Mouse (Mus musculus) liver, embryonic 13.5 days (tissue): Measurements from ENCODE around the gene Szt2. TPM values are rescaled to one million over a fixed set of nuclear protein-coding genes. Genes with fewer than 3 reads are reported as not detected.

Experiments used
- ATAC-seq: fragments of 200-750 bp; cut with Nextera tagmentation; 2 replicates; pipeline ENCODE4 v1.8.0; 2017; ENCODE audit warnings: low read depth, mild to moderate bottlenecking, moderate number of reproducible peaks, moderate library complexity
- DNase-seq: peaks from one replicate; pipeline ENCODE4 v3.0.0; 2022
- H3K27ac ChIP-seq: fragments of 300-500 bp; sonication (generic); 2 replicates; pipeline ENCODE4 v1.5.1; 2015; ENCODE audit warnings: moderate library complexity, mild to moderate bottlenecking, inconsistent platforms
- H3K27me3 ChIP-seq: fragments of 300-500 bp; sonication (generic); 2 replicates; pipeline ENCODE4 v1.6.1; 2015; ENCODE audit warnings: mild to moderate bottlenecking, inconsistent platforms
- H3K36me3 ChIP-seq: fragments of 300-500 bp; sonication (generic); 2 replicates; pipeline ENCODE4 v1.6.1; 2015; ENCODE audit warnings: mild to moderate bottlenecking, inconsistent platforms
- H3K4me1 ChIP-seq: fragments of 300-500 bp; sonication (generic); replicated peaks from 2 replicates; pipeline ENCODE4 v1.6.1; 2015; ENCODE audit warnings: inconsistent platforms
- H3K4me2 ChIP-seq: fragments of 300-500 bp; sonication (generic); 2 replicates; pipeline ENCODE4 v1.6.1; 2015; ENCODE audit warnings: inconsistent platforms, mild to moderate bottlenecking, moderate library complexity
- H3K4me3 ChIP-seq: fragments of 300-500 bp; sonication (generic); replicated peaks from 2 replicates; pipeline ENCODE4 v1.5.1; 2015; ENCODE audit warnings: mild to moderate bottlenecking, inconsistent platforms
- H3K9ac ChIP-seq: fragments of 300-500 bp; sonication (generic); 2 replicates; pipeline ENCODE4 v1.6.1; 2015; ENCODE audit warnings: mild to moderate bottlenecking, inconsistent platforms
- H3K9me3 ChIP-seq: fragments of 300-500 bp; sonication (generic); replicated peaks from 2 replicates; pipeline ENCODE4 v1.6.1; 2016; ENCODE audit warnings: inconsistent platforms
- WGBS: fragments of 180-500 bp; shearing (Covaris S2); methylation state at CpG from one replicate; pipeline ENCODE4 v1.1.7; 2015; ENCODE audit not compliant: insufficient replicate concordance; 5-methylcytosine and 5-hydroxymethylcytosine counted together
- polyA plus RNA-seq: library from polyadenylated mRNA; unstranded; fragments of >200 nt; fragmentation: Nextera tagmentation; extraction: Ambion mirVana; gene quantifications from 2 replicates; pipeline ENCODE4 v1.2.1, GENCODE M21; 2015

Gene Szt2
- 2.0 TPM in 2 replicates for polyA plus RNA-seq

GRCm38 (mm10) chr4:118409142-118409900, at the start of gene Szt2, which contains the start of gene Med8:
Szt2 (minus strand) TSS chr4:118409273.
Med8 (plus strand) TSS chr4:118409337.
- DNase-seq (peak; percentile 89), ATAC-seq (peak; percentile 98)
- H3K36me3 ChIP-seq = peaks cover 49% of the 10 kb centered on the region
- H3K27me3 ChIP-seq = no peaks in the 10 kb centered on the region
- H3K9me3 ChIP-seq = no peaks in the 10 kb centered on the region
- H3K4me1 ChIP-seq = peaks cover 38% of the 10 kb centered on the region
- peak within 1 kb of the TSS; percentile 91 for H3K4me3 ChIP-seq
- H3K4me2 ChIP-seq = peak within 1 kb of the TSS; percentile 90
- H3K9ac ChIP-seq = peak within 1 kb of the TSS; percentile 93
- under 1% methylated on average over 53 of the region's 53 CpGs for WGBS
- peak within 1 kb of the TSS; percentile 83 for H3K27ac ChIP-seq

- Histone ChIP-seq H3K9ac (no peak within 1 kb of the TSS), H3K9me3 (no peaks in the 10 kb centered on the region), H3K36me3 (no peaks in the 10 kb centered on the region), H3K27ac (no peak within 1 kb of the TSS), H3K4me3 (0 out of 2 replicates have a peak within 1 kb of the TSS, but pooled peaks have one; percentile 4), H3K4me2 (no peak within 1 kb of the TSS), H3K4me1 (peaks cover 9% of the 10 kb centered on the region), H3K27me3 (no peaks in the 10 kb centered on the region)
- DNase-seq = no peak
- ATAC-seq = peak; percentile 60; the same call in 1 of the 2 replicates
- WGBS = 21% methylated on average over 9 of the region's 9 CpGs
Observed at GRCm38 (mm10) chr4:118457345-118457975, 48.4 kb upstream of the Szt2 start, which contains the start of gene Mpl. Mpl (minus strand) TSS chr4:118457513.

DNA sequence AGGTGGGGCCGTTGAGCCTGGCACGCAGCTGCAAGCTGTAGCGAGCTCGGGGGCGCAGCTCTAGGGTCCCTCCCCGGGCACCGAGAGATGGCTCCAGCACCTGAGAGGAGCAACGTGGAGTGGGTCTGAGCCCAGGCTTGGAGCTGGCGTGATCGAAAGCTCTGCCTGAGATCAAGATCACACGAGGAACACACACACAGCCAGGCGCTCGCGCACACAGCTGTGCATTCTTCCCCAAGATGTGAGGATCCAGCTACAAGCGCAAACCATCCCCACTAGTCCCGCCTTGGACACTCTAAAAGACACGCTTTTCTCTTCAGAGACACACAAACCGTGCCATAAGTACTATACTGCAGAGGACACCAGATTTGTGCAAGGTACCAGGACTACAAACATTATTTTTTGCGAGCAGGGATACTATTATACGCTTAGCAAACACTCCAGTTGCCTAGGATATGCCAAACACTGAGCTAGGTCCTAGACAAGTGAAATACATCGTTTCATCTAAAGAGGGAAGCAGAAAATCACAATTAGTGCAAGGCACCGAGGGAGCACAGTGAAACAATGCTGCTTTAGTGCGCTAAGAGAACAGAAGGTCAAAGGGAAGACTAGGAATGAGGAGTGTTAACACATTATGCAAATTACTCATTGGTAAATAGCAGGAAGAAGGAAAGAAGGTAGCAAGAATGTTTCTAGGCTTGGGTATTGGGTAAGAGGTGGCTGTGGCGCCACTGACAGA, 37.5 kb upstream of the Szt2 start:
- no peaks in the 10 kb centered on the region for H3K9me3 ChIP-seq

GRCm38 (mm10) chr4:118445781-118446414, 36.8 kb upstream of the Szt2 start:
- Histone ChIP-seq H3K27me3 (no peaks in the 10 kb centered on the region), H3K4me2 (peak overlapping the region; percentile 55), H3K27ac (no peak overlapping the region), H3K4me3 (peak overlapping the region; percentile 36), H3K9ac (0 out of 2 replicates have a peak overlapping the region, but pooled peaks have one; percentile 6), H3K36me3 (no peaks in the 10 kb centered on the region), H3K9me3 (no peaks in the 10 kb centered on the region), H3K4me1 (peaks cover 12% of the 10 kb centered on the region)
- DNase-seq = no peak
- peak; percentile 54; the same call in 1 of the 2 replicates for ATAC-seq
- WGBS = 43% methylated on average over 18 of the region's 18 CpGs

More for the DNA sequence above, 37.5 kb upstream of the Szt2 start:
- WGBS = 57% methylated on average over 24 of the region's 24 CpGs
- no peak overlapping the region for H3K27ac ChIP-seq
- ATAC-seq (0 out of 2 replicates have a peak, but pooled peaks have one; percentile 5), DNase-seq (no peak)
- peaks cover 12% of the 10 kb centered on the region for H3K4me1 ChIP-seq
- peak overlapping the region; percentile 55 for H3K4me2 ChIP-seq
- H3K36me3 ChIP-seq = no peaks in the 10 kb centered on the region
- 0 out of 2 replicates have a peak overlapping the region, but pooled peaks have one; percentile 6 for H3K9ac ChIP-seq
- H3K4me3 ChIP-seq = peak overlapping the region; percentile 36
- no peaks in the 10 kb centered on the region for H3K27me3 ChIP-seq

DNA sequence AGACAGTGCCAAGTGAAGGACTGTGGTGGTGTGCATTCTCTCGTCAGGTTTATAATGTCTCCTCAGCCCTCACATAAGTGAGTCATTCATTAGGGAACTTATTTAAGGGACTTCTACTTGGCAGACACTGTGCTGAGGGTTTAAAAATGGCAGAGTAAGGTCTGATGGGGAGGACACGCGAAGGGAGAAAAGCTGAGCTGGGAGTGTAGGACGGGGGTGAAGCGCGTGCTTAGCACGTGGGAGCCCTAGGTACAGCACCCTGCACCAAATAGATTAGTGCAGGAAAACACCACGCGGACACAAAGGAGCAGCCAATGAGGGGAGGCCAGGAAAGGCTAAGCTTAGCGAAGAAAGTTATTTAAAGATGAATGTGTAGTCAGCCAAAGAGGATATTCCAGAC, 36.0 kb upstream of the Szt2 start:
- Histone ChIP-seq H3K9ac (no peak overlapping the region), H3K4me2 (no peak overlapping the region), H3K9me3 (no peaks in the 10 kb centered on the region), H3K36me3 (no peaks in the 10 kb centered on the region), H3K4me3 (no peak overlapping the region), H3K4me1 (peaks cover 12% of the 10 kb centered on the region), H3K27ac (no peak overlapping the region), H3K27me3 (no peaks in the 10 kb centered on the region)
- 74% methylated on average over 10 of the region's 10 CpGs for WGBS
- no peak for ATAC-seq
- no peak for DNase-seq

GRCm38 (mm10) chr4:118437829-118438253, 28.8 kb upstream of the Szt2 start:
- Histone ChIP-seq H3K27ac (peak overlapping the region; percentile 95), H3K9ac (peak overlapping the region; percentile 96), H3K27me3 (no peaks in the 10 kb centered on the region), H3K4me2 (peak overlapping the region; percentile 87), H3K36me3 (peaks cover 35% of the 10 kb centered on the region), H3K4me3 (peak overlapping the region; percentile 93), H3K4me1 (peaks cover 43% of the 10 kb centered on the region), H3K9me3 (no peaks in the 10 kb centered on the region)
- peak; percentile 25; the same call in 1 of the 2 replicates for ATAC-seq
- 11% methylated on average over 12 of the region's 12 CpGs for WGBS
- peak; percentile 27 for DNase-seq

GRCm38 (mm10) chr4:118436820-118437603, 27.9 kb upstream of the Szt2 start, which contains the start of gene Cdc20:
Cdc20 (minus strand) TSS chr4:118437352.
- DNase-seq = peak; percentile 91
- WGBS = under 1% methylated on average over 67 of the region's 67 CpGs
- peaks cover 51% of the 10 kb centered on the region for H3K4me1 ChIP-seq
- H3K9ac ChIP-seq = peak within 1 kb of the TSS; percentile 96
- peak within 1 kb of the TSS; percentile 87 for H3K4me2 ChIP-seq
- peaks cover 43% of the 10 kb centered on the region for H3K36me3 ChIP-seq
- no peaks in the 10 kb centered on the region for H3K27me3 ChIP-seq
- no peaks in the 10 kb centered on the region for H3K9me3 ChIP-seq
- H3K27ac ChIP-seq = peak within 1 kb of the TSS; percentile 95
- peak; percentile 94 for ATAC-seq
- H3K4me3 ChIP-seq = peak within 1 kb of the TSS; percentile 93

- DNase-seq (no peak), ATAC-seq (no peak)
- H3K9ac ChIP-seq = peak overlapping the region; percentile 24; the same call in 1 of the 2 replicates
- H3K4me3 ChIP-seq = no peak overlapping the region
- peaks cover 68% of the 10 kb centered on the region for H3K36me3 ChIP-seq
- H3K4me1 ChIP-seq = peaks cover 89% of the 10 kb centered on the region
- H3K9me3 ChIP-seq = no peaks in the 10 kb centered on the region
- H3K27ac ChIP-seq = peak overlapping the region; percentile 45
- WGBS = 79% methylated on average over 8 of the region's 8 CpGs
- no peaks in the 10 kb centered on the region for H3K27me3 ChIP-seq
- H3K4me2 ChIP-seq = no peak overlapping the region
Observed at GRCm38 (mm10) chr4:118432332-118432731, 23.3 kb upstream of the Szt2 start.

GRCm38 (mm10) chr4:118429215-118429895, 20.3 kb upstream of the Szt2 start:
- ATAC-seq (no peak), DNase-seq (no peak)
- no peaks in the 10 kb centered on the region for H3K9me3 ChIP-seq
- peak overlapping the region; percentile 78 for H3K4me3 ChIP-seq
- H3K27me3 ChIP-seq = no peaks in the 10 kb centered on the region
- H3K4me2 ChIP-seq = peak overlapping the region; percentile 98
- peak overlapping the region; percentile 89 for H3K9ac ChIP-seq
- H3K36me3 ChIP-seq = peaks cover 48% of the 10 kb centered on the region
- 18% methylated on average over 7 of the region's 7 CpGs for WGBS
- peaks cover 99% of the 10 kb centered on the region for H3K4me1 ChIP-seq
- peak overlapping the region; percentile 93 for H3K27ac ChIP-seq
